Comparison of ENCODE assay signal across 16 mouse cellular contexts in the genomic region with DNA sequence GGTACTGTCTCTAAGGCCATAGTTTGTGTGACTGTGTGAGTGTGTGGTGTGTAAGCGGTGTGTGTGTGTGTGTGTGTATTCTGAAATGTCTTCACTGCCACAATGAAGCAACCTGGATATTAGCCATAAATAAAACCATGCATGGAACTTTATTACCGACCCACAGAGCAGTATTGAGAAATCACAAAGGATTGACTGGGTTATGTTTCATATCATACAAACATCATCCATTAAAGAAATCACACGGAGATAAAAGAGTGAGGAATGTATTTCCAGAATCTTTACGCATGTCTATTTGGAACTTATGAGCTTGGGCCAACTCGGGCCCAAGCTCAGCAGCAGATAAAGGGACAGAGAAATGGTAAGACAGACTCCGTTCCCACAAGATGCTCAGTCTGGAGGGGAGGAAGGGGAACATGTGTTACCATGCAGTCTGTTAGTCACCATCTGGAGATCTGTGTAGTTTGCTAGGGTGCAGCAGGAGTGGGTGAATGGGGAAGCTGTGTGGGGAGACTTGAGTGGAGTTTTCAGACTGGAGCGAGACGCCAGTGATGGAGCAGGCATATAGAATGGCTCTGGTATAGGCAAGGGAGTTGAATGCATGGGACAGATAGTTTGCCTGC.
DNase-seq lines count a peak whose midpoint lies in the region; ATAC-seq and TF ChIP-seq lines count a peak whose summit lies in the region.
"Had no signal": no experiment of that assay in that cellular context is flagged by ENCODE, and none has a peak within 500 bp of the region (broad histone marks: within the 10 kb centered on the region; RNA-seq: fewer than 3 reads in every experiment).

No protein-coding gene starts in this region.

- no peak for ATAC-seq in lung, embryonic 14.5 days (ENCODE audit: insufficient read depth)
- ATAC-seq in forebrain, embryonic 16.5 days, result peak; percentile 85
- no peak for ATAC-seq in CD4-positive, CD25-positive, alpha-beta regulatory T cell, adult 4 months
- ATAC-seq: intestine, embryonic 15.5 days had no signal

- no peaks in the 10 kb centered on the region for H3K9me3 ChIP-seq in lung, embryonic 14.5 days (ENCODE audit: low read depth, low read length)
- H3K9me3 ChIP-seq in forebrain, embryonic 16.5 days (ENCODE audit: control insufficient read depth, low read length), result no peaks in the 10 kb centered on the region
- H3K9me3 ChIP-seq: hindbrain, embryonic 10.5 days; intestine, embryonic 15.5 days; limb, embryonic 12.5 days; liver, embryonic 15.5 days; neural tube, embryonic 15.5 days had no signal

- no peaks in the 10 kb centered on the region for H3K36me3 ChIP-seq in lung, embryonic 14.5 days (ENCODE audit: insufficient read depth)
- H3K36me3 ChIP-seq in forebrain, embryonic 16.5 days (ENCODE audit: control insufficient read depth, insufficient read depth), result no peaks in the 10 kb centered on the region
- H3K36me3 ChIP-seq: hindbrain, embryonic 10.5 days; intestine, embryonic 15.5 days; limb, embryonic 12.5 days; liver, embryonic 15.5 days; neural tube, embryonic 15.5 days had no signal

- no peaks in the 10 kb centered on the region for H3K27me3 ChIP-seq in lung, embryonic 14.5 days (ENCODE audit: insufficient read depth, low read length)
- H3K27me3 ChIP-seq in forebrain, embryonic 16.5 days (replicated peaks; ENCODE audit: control insufficient read depth, insufficient read depth, low read length), result no peaks in the 10 kb centered on the region
- no peaks in the 10 kb centered on the region for H3K27me3 ChIP-seq in cerebellum, adult 2 months (ENCODE audit: control insufficient read depth, insufficient read depth, low read length)
- H3K27me3 ChIP-seq: intestine, embryonic 15.5 days; limb, embryonic 12.5 days; liver, embryonic 15.5 days; neural tube, embryonic 15.5 days had no signal

- DNase-seq in lung, embryonic 14.5 days, result peak; percentile 37
- no peak for DNase-seq in lung, postnatal 4 days
- DNase-seq in layer of hippocampus, adult 2 months (ENCODE audit: low spot score in 2 of 2), result peak; percentile 54 to 63
- peak; percentile 9 to 79 for DNase-seq in left cerebral cortex, postnatal 25 days (ENCODE audit: low spot score in 2 of 2)
- DNase-seq in cerebellum, adult 2 months, result no peak
- no peak for DNase-seq in thymus, postnatal 25 days
- DNase-seq: cerebellum, adult 9-10 months; thymus, postnatal 14 days had no signal

- TF ChIP-seq CTCF in lung, embryonic 14.5 days (IDR thresholded peaks at IDR 0.05; ENCODE audit: low read depth), result no peak
- TF ChIP-seq CTCF in layer of hippocampus, adult 2 months (conservative IDR thresholded peaks at IDR 0.05), result no peak
- no peak for TF ChIP-seq CTCF in cerebellum, adult 2 months (IDR thresholded peaks at IDR 0.05; ENCODE audit: borderline replicate concordance, insufficient read depth, low read depth, low read length)

- 59% methylated on average over 8 of the region's 8 CpGs for WGBS in lung, embryonic 14.5 days
- WGBS in forebrain, embryonic 16.5 days, result 59% methylated on average over 8 of the region's 8 CpGs
- WGBS in cerebellum, adult 2 months, result 65% methylated on average over 8 of the region's 8 CpGs

- H3K27ac ChIP-seq in lung, embryonic 14.5 days (ENCODE audit: low read depth), result no peak overlapping the region
- peak overlapping the region; percentile 45; the same call in 1 of the 2 replicates for H3K27ac ChIP-seq in forebrain, embryonic 16.5 days (ENCODE audit: low read length)
- H3K27ac ChIP-seq in layer of hippocampus, adult 2 months, result no peak overlapping the region
- no peak overlapping the region for H3K27ac ChIP-seq in cerebellum, adult 2 months (ENCODE audit: insufficient read depth, low read length)
- H3K27ac ChIP-seq: hindbrain, embryonic 10.5 days; intestine, embryonic 15.5 days; limb, embryonic 12.5 days; liver, embryonic 15.5 days; neural tube, embryonic 15.5 days had no signal

- intact Hi-C loops in left cerebral cortex, postnatal 25 days (cut with DNase I), result no loop called here

- TF ChIP-seq POLR2A in cerebellum, adult 2 months (IDR thresholded peaks at IDR 0.05; ENCODE audit: borderline replicate concordance, insufficient read depth, low read length), result no peak

- no peaks in the 10 kb centered on the region for H3K4me1 ChIP-seq in lung, embryonic 14.5 days (ENCODE audit: insufficient read depth)
- H3K4me1 ChIP-seq in forebrain, embryonic 16.5 days (replicated peaks; ENCODE audit: control insufficient read depth, insufficient read depth, low read length), result no peaks in the 10 kb centered on the region
- no peaks in the 10 kb centered on the region for H3K4me1 ChIP-seq in cerebellum, adult 2 months (ENCODE audit: control insufficient read depth, insufficient read depth, low read length)
- H3K4me1 ChIP-seq: intestine, embryonic 15.5 days; limb, embryonic 12.5 days; liver, embryonic 15.5 days; neural tube, embryonic 15.5 days had no signal

- no peak overlapping the region for H3K9ac ChIP-seq in lung, embryonic 14.5 days
- H3K9ac ChIP-seq in forebrain, embryonic 16.5 days (replicated peaks; ENCODE audit: low read depth, low read length), result no peak overlapping the region
- H3K9ac ChIP-seq: intestine, embryonic 15.5 days; limb, embryonic 12.5 days; liver, embryonic 15.5 days; neural tube, embryonic 15.5 days had no signal

- no peak overlapping the region for H3K4me2 ChIP-seq in lung, embryonic 14.5 days
- no peak overlapping the region for H3K4me2 ChIP-seq in forebrain, embryonic 16.5 days (ENCODE audit: low read length)
- H3K4me2 ChIP-seq: intestine, embryonic 15.5 days; limb, embryonic 12.5 days; liver, embryonic 15.5 days; neural tube, embryonic 15.5 days had no signal

- no peak overlapping the region for H3K4me3 ChIP-seq in lung, embryonic 14.5 days (ENCODE audit: low read depth, low read length)
- H3K4me3 ChIP-seq in forebrain, embryonic 16.5 days (replicated peaks; ENCODE audit: low read length), result no peak overlapping the region
- H3K4me3 ChIP-seq in layer of hippocampus, adult 2 months, result no peak overlapping the region
- no peak overlapping the region for H3K4me3 ChIP-seq in cerebellum, adult 2 months (replicated peaks; ENCODE audit: insufficient read depth, low read depth, low read length)
- H3K4me3 ChIP-seq: erythroblast, embryonic 14.5 days; hindbrain, embryonic 10.5 days; intestine, embryonic 15.5 days; limb, embryonic 12.5 days; liver, embryonic 15.5 days; neural tube, embryonic 15.5 days had no signal

Comparison
In these comparisons a context has a peak if more than half of its experiments do, and no peak if none do; other contexts are left out.
1. DNase-seq: peak in lung, embryonic 14.5 days (single experiment), layer of hippocampus, adult 2 months (2 of 2) and left cerebral cortex, postnatal 25 days (2 of 2); none in lung, postnatal 4 days (0 of 2), cerebellum, adult 2 months (0 of 2) and thymus, postnatal 25 days (single experiment).